Mouse (Mus musculus) kidney, adult 8-10 months (tissue): ENCODE measurements around the gene Prkrip1.

ENCODE experiments used
- DNase-seq, 2 experiments: peaks; one replicate each; pipeline ENCODE4 v3.0.0; 2022

Prkrip1 gene

GRCm38 (mm10) chr5:136198474-136199391 is at the start of gene Prkrip1:
TSS of gene Prkrip1 (minus strand) at chr5:136198963.
- peak; percentile 92 to 94 for DNase-seq

DNA sequence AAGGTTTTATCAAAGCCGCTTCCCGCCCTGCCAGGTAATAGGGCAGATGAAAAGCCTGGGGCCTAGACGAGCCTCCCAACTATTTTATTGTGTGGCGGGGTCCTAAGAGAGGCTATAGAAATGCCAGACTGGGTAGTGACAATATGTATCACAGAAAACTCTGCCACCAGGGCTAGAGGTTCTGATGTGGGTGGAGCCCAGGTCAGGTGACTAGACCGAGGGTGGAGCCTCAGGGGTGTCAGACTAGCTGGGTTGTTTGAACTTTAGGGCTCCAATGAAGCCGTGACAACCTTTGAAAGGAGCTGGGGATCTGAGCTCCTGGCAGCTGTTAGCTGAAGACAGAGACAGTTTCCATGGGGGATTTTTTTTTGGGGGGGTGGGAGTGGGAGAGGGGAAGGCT is 49.7 kb upstream of the Prkrip1 start:
- no peak for DNase-seq

DNA sequence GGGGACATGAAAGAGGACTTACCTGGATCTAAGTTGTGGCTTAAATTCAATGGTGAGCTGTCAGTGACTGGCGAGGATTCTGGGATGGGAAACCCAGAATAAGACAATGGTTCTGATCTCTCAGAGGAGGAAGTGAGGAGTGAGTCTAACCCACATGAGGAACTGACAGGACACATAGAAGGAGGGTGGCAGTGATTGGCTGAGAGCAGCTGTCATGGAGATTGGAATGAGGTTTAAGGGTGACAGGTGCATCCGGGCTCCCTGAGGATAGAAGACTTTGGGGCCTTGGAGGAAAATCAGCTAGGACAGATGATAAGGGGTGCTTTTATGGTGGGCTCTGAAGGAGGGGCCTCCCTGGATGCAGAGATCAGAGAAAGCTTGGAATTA is 47.7 kb upstream of the Prkrip1 start, which contains the start of gene Sh2b2:
Gene Sh2b2 (minus strand): TSS at position 105 of the 387 bp plus-strand sequence.
- no peak for DNase-seq

DNA sequence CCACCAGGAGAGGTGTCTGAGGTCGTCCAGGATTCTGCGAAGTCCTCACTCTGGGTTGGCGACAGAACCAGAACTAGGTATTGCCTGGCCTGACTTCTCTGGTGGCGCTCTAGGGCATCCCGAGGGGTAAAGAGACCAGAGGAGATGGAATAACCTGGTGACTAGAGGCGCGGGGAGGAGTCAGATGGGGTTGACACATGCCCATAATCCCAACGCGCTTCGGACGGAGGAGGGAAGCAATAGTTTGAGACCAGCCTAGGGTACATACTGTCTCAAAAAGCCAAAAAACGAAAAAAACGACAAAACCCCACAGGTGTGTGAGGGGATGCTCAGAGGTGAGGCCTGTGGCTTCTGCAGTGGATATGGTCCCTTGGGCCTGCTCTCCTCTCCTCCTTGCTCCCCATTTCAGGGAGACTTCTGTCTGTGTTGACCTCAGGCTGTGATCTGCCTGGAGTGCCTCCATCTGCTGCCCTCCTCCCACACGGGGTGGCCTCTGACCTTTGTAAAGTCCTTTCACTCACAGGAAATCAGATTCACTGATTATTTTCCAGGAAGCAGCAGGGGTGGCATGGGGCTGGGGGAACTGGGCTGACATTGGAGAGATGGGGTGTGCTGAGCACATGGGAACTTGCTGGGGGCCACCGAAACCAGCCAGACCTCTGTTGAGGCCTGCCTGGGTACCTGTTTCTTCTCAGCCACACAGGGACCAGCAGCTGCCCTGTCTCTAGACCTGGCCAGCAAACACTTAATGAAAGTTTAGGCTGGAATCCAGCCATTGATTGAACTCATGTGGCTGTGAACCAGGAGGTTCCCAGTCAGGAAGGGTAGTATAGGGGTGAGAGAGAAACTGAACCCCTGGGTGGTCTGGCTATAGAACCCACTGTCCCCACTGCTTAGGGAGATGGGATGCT is 47.0 kb upstream of the Prkrip1 start:
- DNase-seq, result no peak

DNA sequence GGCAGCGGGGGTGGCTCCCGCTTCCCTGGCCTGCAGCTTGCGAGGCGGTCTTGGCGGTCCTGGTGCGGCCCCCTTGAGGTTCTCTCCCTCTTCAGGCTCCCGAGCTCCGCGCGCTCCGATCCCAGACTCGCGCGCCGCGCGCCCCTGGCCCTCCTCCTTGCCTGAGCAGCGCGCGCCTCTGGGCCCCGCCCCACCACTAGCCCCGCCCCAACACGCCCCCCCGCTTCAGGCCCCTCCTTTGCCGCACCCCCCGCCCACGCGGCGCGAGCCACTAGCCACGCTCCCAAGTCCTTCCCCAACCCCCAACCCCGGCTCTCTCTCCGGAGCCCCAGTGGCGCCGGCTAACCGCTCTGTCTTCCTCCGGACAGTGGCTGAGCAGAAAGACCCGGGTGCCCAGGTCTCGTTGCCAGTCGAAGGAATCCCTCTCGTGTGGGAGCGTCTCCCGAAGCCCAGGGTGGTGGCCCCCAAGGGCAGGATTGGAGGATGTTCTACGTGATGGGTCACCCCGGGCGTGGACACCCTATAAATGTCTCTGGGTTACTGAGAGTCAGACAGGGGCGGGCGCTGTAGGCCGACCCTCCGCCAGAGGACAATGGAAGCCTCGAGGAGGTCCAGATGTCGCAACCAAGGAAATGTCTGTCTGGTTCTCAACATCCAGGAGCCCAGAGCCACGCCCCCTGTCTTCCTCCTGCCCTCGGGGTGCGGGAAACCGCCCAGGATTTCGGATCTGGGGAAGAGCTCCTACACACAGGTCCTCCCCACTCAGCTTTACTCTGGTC is 46.2 kb upstream of the Prkrip1 start:
- DNase-seq, result peak; percentile 52 to 63

DNA sequence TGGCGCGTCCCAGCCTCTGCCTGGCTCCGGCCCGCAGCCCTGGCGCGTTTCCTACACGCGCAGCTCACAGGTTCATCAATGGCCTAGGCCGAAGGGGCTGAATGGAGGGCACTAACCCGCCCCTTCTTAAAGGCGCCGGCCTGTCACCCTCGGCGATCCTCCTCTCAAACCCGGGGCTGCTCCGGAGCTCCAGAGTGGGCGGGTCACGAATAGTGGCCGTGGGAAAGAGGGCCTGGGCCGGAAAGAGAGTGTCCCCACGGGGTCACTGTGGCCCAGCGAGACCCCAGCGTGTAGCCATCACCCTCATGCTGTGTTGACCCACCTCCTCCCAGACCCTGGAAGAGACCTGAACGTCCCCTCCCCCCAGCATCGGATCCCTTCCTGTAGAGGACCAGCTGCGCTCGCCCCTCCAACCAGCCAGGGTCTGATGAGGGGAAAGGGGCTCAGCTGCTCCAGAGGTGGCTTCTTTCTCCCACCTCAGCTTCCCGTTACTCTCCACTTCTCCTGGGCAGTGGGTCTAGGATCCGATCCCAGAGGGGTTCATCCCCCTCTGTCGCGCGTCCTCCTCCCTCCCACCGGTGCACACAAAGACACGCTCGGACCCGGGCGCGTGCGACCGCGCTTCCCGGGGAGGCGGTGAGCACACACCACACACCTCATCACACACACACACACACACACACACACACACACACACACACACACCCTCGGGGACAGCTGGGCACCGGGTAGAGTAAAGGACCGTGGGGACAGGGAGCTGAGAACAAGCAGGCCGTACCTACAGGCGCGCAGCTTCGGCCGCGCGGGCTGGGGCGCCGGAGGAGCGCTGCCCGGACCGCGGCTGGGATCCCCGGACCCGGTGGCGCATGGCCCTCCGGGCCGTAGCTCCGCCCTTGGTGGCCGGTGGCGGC is 45.3 kb upstream of the Prkrip1 start:
- no peak for DNase-seq

- DNase-seq, result no peak
Observed at GRCm38 (mm10) chr5:136241161-136241560, 42.4 kb upstream of the Prkrip1 start.

- DNase-seq, result no peak
Observed at GRCm38 (mm10) chr5:136240381-136240780, 41.6 kb upstream of the Prkrip1 start.

DNA sequence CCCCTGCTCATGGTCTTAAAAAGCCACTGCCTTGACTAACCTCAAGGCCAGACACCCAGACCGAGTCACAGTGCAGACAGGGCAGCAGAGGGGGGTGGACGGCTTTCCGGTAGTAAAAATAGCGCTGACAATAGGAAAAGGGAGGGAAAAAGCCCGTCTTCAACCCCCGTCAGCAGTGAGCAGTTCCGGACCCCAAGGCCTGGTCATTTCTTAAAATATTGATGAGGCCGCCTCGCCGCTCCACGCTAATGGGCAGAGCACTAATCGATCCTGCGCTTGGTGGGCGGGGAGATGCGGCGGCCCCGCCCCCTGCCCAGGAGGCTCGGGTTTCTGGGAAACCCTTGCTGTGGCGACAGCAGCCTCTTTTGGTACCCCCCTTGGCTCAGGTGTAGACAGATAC is 38.8 kb upstream of the Prkrip1 start:
- no peak for DNase-seq

- DNase-seq, result no peak
Observed at GRCm38 (mm10) chr5:136236611-136237010, 37.8 kb upstream of the Prkrip1 start.

- DNase-seq, result no peak
Observed at GRCm38 (mm10) chr5:136230348-136231035, 31.7 kb upstream of the Prkrip1 start.

GRCm38 (mm10) chr5:136226246-136226876 is 27.6 kb upstream of the Prkrip1 start:
- DNase-seq, result no peak

- no peak for DNase-seq
Observed at GRCm38 (mm10) chr5:136218585-136218984, 19.8 kb upstream of the Prkrip1 start.

DNA sequence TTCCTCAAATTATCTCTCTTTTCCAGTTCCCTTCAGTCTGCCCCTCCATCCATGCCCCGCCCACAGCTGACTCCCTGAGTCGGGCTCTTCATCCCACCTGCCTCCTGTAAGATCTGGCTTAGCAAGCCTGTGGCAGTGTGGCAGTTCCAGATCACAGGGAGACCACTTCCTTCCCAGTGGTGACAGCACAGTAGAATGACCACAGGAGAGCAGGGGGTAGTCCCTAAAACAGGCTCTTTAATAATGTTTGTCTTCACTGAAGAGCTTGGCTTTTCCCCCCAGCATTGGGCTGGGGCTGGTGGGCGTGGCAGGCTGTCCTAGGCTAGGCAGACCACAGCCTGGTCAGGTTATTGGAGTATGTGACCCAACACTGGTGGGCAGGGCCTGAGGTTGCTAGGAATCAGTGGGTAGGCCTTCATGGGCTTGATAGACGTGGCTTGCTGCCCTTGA is 19.2 kb upstream of the Prkrip1 start:
- no peak for DNase-seq

DNA sequence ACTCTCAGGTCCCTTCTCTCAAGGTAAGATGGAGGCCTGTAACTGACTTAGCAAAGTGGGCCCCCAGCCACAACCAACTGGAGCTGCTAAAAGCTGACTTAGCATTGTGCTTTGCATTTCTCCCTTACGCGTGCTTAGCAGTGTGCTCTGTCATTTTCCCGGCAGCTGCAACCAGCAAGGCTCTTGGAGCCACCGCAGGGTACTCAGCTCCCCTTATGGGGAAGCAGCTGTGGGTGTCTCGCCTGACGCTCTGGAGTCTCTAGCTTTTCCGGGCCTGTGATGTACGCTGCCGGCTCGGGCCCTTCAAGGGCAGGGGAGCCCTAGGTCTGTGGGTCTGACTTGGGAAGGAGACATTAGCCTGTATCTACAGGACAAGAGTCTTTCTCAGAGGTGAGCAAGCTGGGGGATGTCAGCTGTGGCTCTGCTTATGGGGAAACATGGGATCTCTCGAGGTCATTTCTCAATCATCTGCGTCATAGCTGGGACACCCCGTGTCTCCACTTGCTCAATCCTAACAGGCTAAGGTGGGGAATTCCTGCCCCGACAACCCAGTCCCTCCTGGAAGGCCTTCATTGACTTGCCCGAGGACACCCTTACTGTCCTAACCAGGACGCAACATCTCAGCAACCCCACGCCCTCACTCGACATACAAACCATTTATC is 18.4 kb upstream of the Prkrip1 start:
- DNase-seq, result no peak

DNA sequence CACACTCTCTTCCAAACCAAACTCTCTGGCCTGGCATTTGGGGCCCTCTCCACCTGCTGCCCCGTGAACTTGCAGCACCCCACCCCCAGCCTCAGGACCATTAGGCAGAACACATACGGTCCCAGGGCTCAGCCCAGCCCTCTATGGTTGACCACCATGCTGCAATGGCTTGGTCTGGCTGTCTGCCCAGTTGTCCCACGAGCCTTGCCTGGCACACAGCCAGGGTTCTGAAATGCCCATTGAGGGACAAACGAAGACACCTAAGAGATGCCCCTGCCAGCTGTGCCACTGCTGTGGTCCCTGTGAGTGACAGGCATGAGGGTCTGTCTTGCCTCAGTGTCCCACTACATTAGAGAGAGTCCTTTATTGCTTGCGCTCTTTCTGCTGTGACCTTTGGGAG is 17.2 kb upstream of the Prkrip1 start:
- DNase-seq, result no peak

GRCm38 (mm10) chr5:136215211-136215610 is 16.4 kb upstream of the Prkrip1 start:
- DNase-seq, result no peak

- no peak for DNase-seq
Observed at GRCm38 (mm10) chr5:136213716-136214115, 15.0 kb upstream of the Prkrip1 start.

DNA sequence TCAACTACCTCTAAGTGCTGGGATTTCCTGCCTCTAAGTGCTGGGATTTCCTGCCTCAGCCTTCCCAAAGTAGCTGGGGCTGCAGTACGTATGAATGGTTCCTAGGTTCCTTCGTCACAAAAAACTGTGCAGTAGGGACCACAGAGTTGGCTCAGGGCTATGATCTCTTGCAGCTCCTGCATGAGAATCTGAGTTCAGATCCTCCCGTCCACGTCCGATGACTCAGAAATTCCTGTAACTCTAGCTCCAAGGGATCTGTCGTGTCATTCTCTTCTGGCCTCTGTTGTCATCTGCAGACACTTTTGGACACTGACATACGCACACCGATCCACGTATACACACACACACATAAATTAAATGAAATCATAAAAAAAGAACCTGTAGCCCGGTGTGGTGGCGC is 14.0 kb upstream of the Prkrip1 start:
- no peak for DNase-seq
